9 mouse cellular contexts compared by ENCODE assay signal in genomic region chr1:125482459-125483287, GRCm38 (mm10). TPM values are rescaled to one million over a fixed set of nuclear protein-coding genes. Genes with fewer than 3 reads are reported as not detected.
DNase-seq lines count a peak whose midpoint lies in the region; ATAC-seq and TF ChIP-seq lines count a peak whose summit lies in the region.
"Had no signal": no experiment of that assay in that cellular context is flagged by ENCODE, and none has a peak within 500 bp of the region (broad histone marks: within the 10 kb centered on the region; RNA-seq: fewer than 3 reads in every experiment).

No protein-coding gene starts in this region.

- peak overlapping the region; percentile 67 for H3K27ac ChIP-seq in heart, embryonic 16.5 days (ENCODE audit: low read length)
- no peak overlapping the region for H3K27ac ChIP-seq in intestine, postnatal 0 days (ENCODE audit: low read depth, low read length)

- H3K4me1 ChIP-seq in heart, embryonic 16.5 days (ENCODE audit: control insufficient read depth, insufficient read depth, low read length) = peaks cover 22% of the 10 kb centered on the region
- H3K4me1 ChIP-seq in intestine, postnatal 0 days (replicated peaks; ENCODE audit: control insufficient read depth, insufficient read depth, low read length) = peaks cover 13% of the 10 kb centered on the region; the same call in 1 of the 2 replicates

- intact Hi-C loops in heart, postnatal 25 days (cut with DNase I) = no loop called here

- H3K9ac ChIP-seq in heart, embryonic 16.5 days (ENCODE audit: low read length) = no peak overlapping the region
- no peak overlapping the region for H3K9ac ChIP-seq in intestine, postnatal 0 days (ENCODE audit: low read depth, low read length)

- no peak for DNase-seq in heart, postnatal 25 days (ENCODE audit: low spot score)
- peak; percentile 58 for DNase-seq in brain, adult 2 months (ENCODE audit: low read depth, low spot score)
- DNase-seq in liver = peak; percentile 17
- DNase-seq in spleen, adult 18-20 months = no peak
- no peak for DNase-seq in urinary bladder, postnatal 4 days (ENCODE audit: low spot score in 2 of 2)

- 63% methylated on average over 10 of the region's 10 CpGs for WGBS in heart, embryonic 16.5 days
- WGBS in intestine, postnatal 0 days = 44% methylated on average over 10 of the region's 10 CpGs

- H3K27me3 ChIP-seq in heart, embryonic 16.5 days (ENCODE audit: control insufficient read depth, insufficient read depth, low read length) = no peaks in the 10 kb centered on the region
- no peaks in the 10 kb centered on the region for H3K27me3 ChIP-seq in intestine, postnatal 0 days (replicated peaks; ENCODE audit: control insufficient read depth, insufficient read depth, low read length)
- H3K27me3 ChIP-seq: CH12.LX had no signal

- no peak overlapping the region for H3K4me2 ChIP-seq in heart, embryonic 16.5 days (ENCODE audit: low read depth, low read length)
- peak overlapping the region; percentile 17; the same call in 1 of the 2 replicates for H3K4me2 ChIP-seq in intestine, postnatal 0 days (replicated peaks; ENCODE audit: low read depth)

- H3K9me3 ChIP-seq in heart, embryonic 16.5 days (replicated peaks; ENCODE audit: control insufficient read depth, low read length) = no peaks in the 10 kb centered on the region
- no peaks in the 10 kb centered on the region for H3K9me3 ChIP-seq in intestine, postnatal 0 days (ENCODE audit: control insufficient read depth)

- peak; percentile 49; the same call in 1 of the 2 replicates for ATAC-seq in heart, embryonic 16.5 days (replicated peaks; ENCODE audit: extremely low read depth, insufficient read depth, low FRiP score)
- ATAC-seq in intestine, postnatal 0 days = peak; percentile 94
- ATAC-seq in activated CD4-positive, CD25-positive, alpha-beta regulatory T cell, adult 4 months = no peak

- TF ChIP-seq CTCF in intestine, postnatal 0 days (IDR thresholded peaks at IDR 0.05; ENCODE audit: low read depth) = no peak

- no peak overlapping the region for H3K4me3 ChIP-seq in heart, embryonic 16.5 days (ENCODE audit: low read length)
- no peak overlapping the region for H3K4me3 ChIP-seq in intestine, postnatal 0 days (ENCODE audit: low read depth, low read length)

- no peaks in the 10 kb centered on the region for H3K36me3 ChIP-seq in heart, embryonic 16.5 days (ENCODE audit: control insufficient read depth, insufficient read depth)
- H3K36me3 ChIP-seq in intestine, postnatal 0 days (ENCODE audit: control insufficient read depth, insufficient read depth) = no peaks in the 10 kb centered on the region

RNA-seq across cellular contexts. Expression of gene Actr3, which starts 47.1 kb away (rescaled TPM):
- polyA plus RNA-seq in heart, embryonic 16.5 days (2015; fragmentation: Nextera tagmentation; extraction: Ambion mirVana) = 310 and 348 TPM in 2 replicates
- total RNA-seq in heart, postnatal 25 days (2021) = 100 to 1,000 TPM; 125 to 136 TPM
- 223 and 234 TPM in 2 replicates for polyA plus RNA-seq in intestine, postnatal 0 days (2015; fragmentation: Nextera tagmentation; extraction: Ambion mirVana)
- polyA plus RNA-seq in activated CD4-positive, CD25-positive, alpha-beta regulatory T cell, adult 4 months (2017; shearing (Covaris generic)) = 100 to 1,000 TPM; 596 to 674 TPM

Comparison
In these comparisons a context has a peak if more than half of its experiments do, and no peak if none do; other contexts are left out.
1. DNase-seq: peak in brain, adult 2 months (single experiment) and liver (single experiment); none in heart, postnatal 25 days (single experiment), spleen, adult 18-20 months (0 of 2) and urinary bladder, postnatal 4 days (0 of 2).